Mouse (Mus musculus) brain, embryonic 18.5 days (tissue): Measurements from ENCODE around the gene Oat.

Source experiments
- DNase-seq: peaks from one replicate; pipeline ENCODE4 v3.0.0-alpha.2; 2012; ENCODE audit warnings: low read depth, low spot score

The Oat gene

DNA sequence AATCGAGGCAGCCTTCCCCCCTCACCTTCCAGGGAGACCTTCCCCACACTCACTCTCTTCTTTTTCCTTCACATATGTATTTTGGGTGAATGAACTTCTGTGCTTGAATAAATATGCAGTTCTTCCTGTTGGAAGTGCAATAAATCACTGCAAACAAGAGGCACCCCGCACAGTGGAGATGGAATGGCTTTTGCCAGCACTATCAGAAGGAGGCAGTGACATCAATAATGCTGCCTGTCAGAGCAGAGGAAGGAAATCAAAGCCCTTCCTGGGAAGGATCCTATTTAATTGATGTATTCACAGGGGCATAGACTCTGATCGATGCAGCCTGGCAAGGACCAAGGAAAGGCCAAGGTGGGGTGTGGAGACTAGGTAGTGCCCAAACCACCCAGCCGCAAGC lies 33.8 kb downstream of the Oat start:
- DNase-seq, result no peak

DNA sequence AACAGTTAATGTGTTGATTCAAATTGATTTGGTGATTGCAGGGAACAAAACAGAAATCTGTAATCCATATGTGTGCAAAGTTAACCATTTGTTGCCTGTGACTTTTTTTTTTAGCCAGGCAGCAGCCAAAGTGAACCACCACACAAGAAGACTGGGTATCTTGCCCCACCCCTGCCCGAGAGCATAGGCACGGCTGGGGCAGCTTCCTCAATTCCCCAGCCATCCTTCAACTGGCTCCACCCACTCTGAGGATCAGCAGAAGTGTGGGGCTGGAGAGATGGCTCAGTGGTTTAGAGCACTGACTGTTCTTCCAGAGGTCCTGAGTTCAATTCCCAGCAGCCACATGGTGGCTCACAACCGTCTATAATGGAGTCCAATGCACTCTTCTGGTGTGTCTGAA lies 34.6 kb downstream of the Oat start:
- no peak for DNase-seq

DNA sequence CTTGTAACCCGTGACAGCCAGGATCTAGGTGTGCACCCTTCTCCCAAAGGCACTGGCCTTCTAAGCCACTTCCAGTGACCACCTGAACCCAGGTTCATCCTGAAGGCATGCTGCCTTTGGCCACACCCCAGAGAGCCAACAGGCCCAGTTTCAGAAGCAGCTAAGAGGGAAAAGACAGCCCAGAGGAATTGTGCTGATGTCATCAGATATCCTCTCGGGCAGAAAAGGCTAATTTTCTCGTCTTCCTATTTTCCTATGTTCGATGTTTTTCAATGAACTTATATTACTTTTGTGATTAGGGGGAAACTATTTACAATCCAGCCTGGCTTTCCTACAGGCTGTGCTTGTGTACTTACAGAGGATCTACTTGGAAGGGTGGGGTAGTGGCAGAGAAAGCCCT lies 35.6 kb downstream of the Oat start:
- DNase-seq, result no peak

DNA sequence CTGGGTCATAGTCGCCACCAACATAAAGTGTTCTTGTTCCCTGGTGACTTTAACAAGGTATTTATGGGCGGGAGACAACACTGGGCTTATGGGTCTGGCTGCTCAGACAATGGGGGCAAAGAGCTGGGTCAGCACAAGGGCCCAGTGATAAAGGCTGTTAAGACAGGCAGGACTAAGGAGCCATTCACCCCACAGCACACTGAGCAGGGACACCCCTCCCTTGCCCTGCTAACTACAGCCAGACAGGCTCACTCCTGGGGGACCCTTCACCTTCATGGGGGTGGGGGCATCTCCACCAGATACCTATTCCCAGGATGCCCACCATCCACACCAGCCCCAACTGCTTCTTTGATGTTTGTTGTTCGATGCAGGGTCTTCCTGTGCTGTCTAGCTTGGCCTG lies 47.0 kb downstream of the Oat start:
- DNase-seq, result no peak

DNA sequence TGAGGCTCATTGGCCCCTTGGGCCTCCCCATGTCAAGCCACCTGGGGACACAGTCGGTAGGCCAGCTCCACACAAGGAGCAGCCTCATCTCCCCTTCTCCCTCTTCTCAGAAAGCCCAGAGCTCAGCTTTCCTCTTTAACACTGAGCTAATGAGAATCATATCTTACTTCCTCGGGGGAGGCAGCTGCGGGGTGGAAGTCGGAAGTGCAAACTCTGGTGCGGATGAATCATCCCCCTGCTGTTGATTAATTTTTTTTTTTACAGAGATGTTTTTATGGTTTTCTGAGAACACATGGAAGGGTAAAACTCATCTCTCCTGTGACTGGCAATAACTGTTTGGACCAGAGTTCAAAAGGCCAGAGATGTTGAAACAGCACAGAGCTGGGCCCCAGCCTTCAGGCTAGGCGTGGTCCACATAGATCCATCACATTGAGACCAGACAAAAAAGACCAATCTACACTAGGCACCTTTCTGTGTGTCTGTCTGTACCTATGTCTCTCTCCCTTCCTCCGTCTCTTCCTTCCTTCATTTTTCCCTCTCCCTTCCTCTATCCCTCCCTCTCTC lies 62.7 kb downstream of the Oat start:
- DNase-seq, result no peak

DNA sequence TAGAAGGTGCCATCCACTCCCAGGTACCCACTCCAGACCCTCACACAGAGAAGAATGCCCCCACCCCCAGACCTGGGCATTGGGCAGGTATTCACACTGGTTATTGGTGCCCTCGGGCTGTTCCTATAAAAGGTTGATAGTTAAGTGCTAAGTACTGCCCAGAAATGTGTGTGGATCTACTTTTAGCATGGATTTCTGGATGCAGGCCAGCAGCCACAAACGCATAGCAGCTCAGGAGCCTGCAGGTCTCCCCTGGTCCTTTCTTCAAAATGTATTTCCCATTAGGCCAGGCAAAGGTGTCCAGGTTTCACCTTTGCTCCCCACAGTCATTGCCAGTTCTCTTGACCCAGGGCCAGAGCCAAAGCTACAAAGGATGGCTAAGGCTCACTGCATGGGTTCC lies 67.1 kb downstream of the Oat start:
- DNase-seq, result no peak
